Mouse (Mus musculus): Measurements from ENCODE around the gene Pdgfa. TPM values are rescaled to one million over a fixed set of nuclear protein-coding genes. Genes with fewer than 3 reads are reported as not detected.

Pdgfa gene
- total RNA-seq, 2 experiments from 2014 or later, result 54.6 to 58.0 TPM

- intact Hi-C loops (cut with DNase I), result no loop called here
- DNase-seq (ENCODE audit: extremely low spot score in 1 of 2, low spot score in 2 of 2), result no peak
These were observed 62.6 kb downstream of the Pdgfa start for GRCm38 (mm10) chr5:138934540-138934939.

GRCm38 (mm10) chr5:138932460-138933432, 64.4 kb downstream of the Pdgfa start:
- intact Hi-C loops (cut with DNase I), result no loop called here
- no peak for DNase-seq (ENCODE audit: extremely low spot score in 1 of 2, low spot score in 2 of 2)

- intact Hi-C loops (cut with DNase I), result no loop called here
- DNase-seq (ENCODE audit: extremely low spot score in 1 of 2, low spot score in 2 of 2), result no peak
These were observed 65.3 kb downstream of the Pdgfa start for GRCm38 (mm10) chr5:138931836-138932235.

GRCm38 (mm10) chr5:138929879-138930507, 67.2 kb downstream of the Pdgfa start:
- no peak for DNase-seq (ENCODE audit: extremely low spot score in 1 of 2, low spot score in 2 of 2)
- intact Hi-C loops (cut with DNase I), result no loop called here

Other genes starting within 250 kb of the Pdgfa start
- gene Fam20c, start 242.9 kb downstream of the Pdgfa start, total RNA-seq (2021), result 10 to 100 TPM; 49.0 to 49.2 TPM
- not detected for gene Gm5294, start 177.3 kb downstream of the Pdgfa start, total RNA-seq (2021)
- gene Prkar1b, start 152.6 kb upstream of the Pdgfa start, total RNA-seq (2021), result 100 to 1,000 TPM; 499 to 505 TPM
- gene Dnaaf5, start 152.9 kb upstream of the Pdgfa start, total RNA-seq (2021), result 1 to 10 TPM; 6.3 to 6.7 TPM
- gene Sun1, start 203.3 kb upstream of the Pdgfa start, total RNA-seq (2021), result 10 to 100 TPM; 81.3 to 82.9 TPM

All from left cerebral cortex, postnatal 10 days (tissue).